In the genomic region with DNA sequence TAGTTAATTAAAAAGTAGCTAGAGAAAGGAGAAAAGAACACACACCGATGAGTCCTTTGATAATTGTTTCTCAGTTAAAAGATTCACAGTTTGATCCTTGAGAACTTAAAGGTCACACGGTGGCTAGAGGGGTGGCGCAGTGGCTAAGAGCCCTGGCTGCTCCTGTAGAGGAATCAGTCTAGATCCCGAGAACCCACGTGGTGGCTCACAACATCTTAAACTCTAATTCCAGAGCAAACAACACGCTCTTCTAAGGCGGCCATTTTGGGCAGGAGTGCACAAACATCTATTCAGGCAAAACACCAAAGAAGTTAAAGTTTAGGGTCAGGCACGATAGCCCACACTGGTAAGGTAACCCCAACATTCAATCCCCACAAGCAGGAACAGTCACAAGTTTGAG, we compare ENCODE assay signal across 18 mouse cellular contexts. TPM values are rescaled to one million over a fixed set of nuclear protein-coding genes. Genes with fewer than 3 reads are reported as not detected.
DNase-seq lines count a peak whose midpoint lies in the region; ATAC-seq and TF ChIP-seq lines count a peak whose summit lies in the region.
"Had no signal": no experiment of that assay in that cellular context is flagged by ENCODE, and none has a peak within 500 bp of the region (broad histone marks: within the 10 kb centered on the region; RNA-seq: fewer than 3 reads in every experiment).

No protein-coding gene starts in this region.

- H3K9me3 ChIP-seq in forebrain, embryonic 13.5 days (replicated peaks), result no peaks in the 10 kb centered on the region
- H3K9me3 ChIP-seq in forebrain, embryonic 15.5 days, result no peaks in the 10 kb centered on the region
- H3K9me3 ChIP-seq in hindbrain, embryonic 12.5 days (replicated peaks), result no peaks in the 10 kb centered on the region
- no peaks in the 10 kb centered on the region for H3K9me3 ChIP-seq in hindbrain, embryonic 11.5 days (ENCODE audit: control insufficient read depth, low read length)
- no peaks in the 10 kb centered on the region for H3K9me3 ChIP-seq in E14TG2a.4 (ENCODE audit: low read length)
- no peaks in the 10 kb centered on the region for H3K9me3 ChIP-seq in hindbrain, embryonic 14.5 days (ENCODE audit: control insufficient read depth, low read length)
- H3K9me3 ChIP-seq: embryonic facial prominence, embryonic 12.5 days; forebrain, embryonic 12.5 days; liver, embryonic 12.5 days had no signal

- 0 out of 2 replicates have a peak, but pooled peaks cover under 1% of the 10 kb centered on the region for H3K27me3 ChIP-seq in forebrain, embryonic 13.5 days
- no peaks in the 10 kb centered on the region for H3K27me3 ChIP-seq in forebrain, embryonic 15.5 days
- H3K27me3 ChIP-seq in hindbrain, embryonic 12.5 days, result peaks cover under 1% of the 10 kb centered on the region; the same call in 1 of the 2 replicates
- H3K27me3 ChIP-seq in hindbrain, embryonic 11.5 days (ENCODE audit: control insufficient read depth, insufficient read depth, low read length), result no peaks in the 10 kb centered on the region; the same call in 1 of the 2 replicates
- no peaks in the 10 kb centered on the region for H3K27me3 ChIP-seq in E14TG2a.4 (ENCODE audit: insufficient read depth, low read length)
- no peaks in the 10 kb centered on the region for H3K27me3 ChIP-seq in hindbrain, embryonic 14.5 days (ENCODE audit: control insufficient read depth, insufficient read depth, low read length)
- H3K27me3 ChIP-seq: embryonic facial prominence, embryonic 12.5 days had no signal

- WGBS in forebrain, embryonic 13.5 days, result 62% methylated on average over 8 of the region's 8 CpGs
- WGBS in forebrain, embryonic 15.5 days, result 63% methylated on average over 8 of the region's 8 CpGs
- 75% methylated on average over 8 of the region's 8 CpGs for WGBS in hindbrain, embryonic 12.5 days
- 80% methylated on average over 8 of the region's 8 CpGs for WGBS in hindbrain, embryonic 11.5 days
- WGBS in hindbrain, embryonic 14.5 days, result 79% methylated on average over 8 of the region's 8 CpGs

- TF ChIP-seq CTCF in E14TG2a.4 (conservative IDR thresholded peaks at IDR 0.05; ENCODE audit: low read length), result no peak

- H3K9ac ChIP-seq in forebrain, embryonic 13.5 days, result no peak overlapping the region
- H3K9ac ChIP-seq in forebrain, embryonic 15.5 days (replicated peaks), result no peak overlapping the region
- H3K9ac ChIP-seq in hindbrain, embryonic 12.5 days, result no peak overlapping the region
- H3K9ac ChIP-seq in hindbrain, embryonic 11.5 days (ENCODE audit: low read depth, low read length), result no peak overlapping the region
- H3K9ac ChIP-seq in hindbrain, embryonic 14.5 days, result no peak overlapping the region
- H3K9ac ChIP-seq: embryonic facial prominence, embryonic 12.5 days; forebrain, embryonic 12.5 days; liver, embryonic 12.5 days had no signal

- no peak for ATAC-seq in forebrain, embryonic 13.5 days
- no peak for ATAC-seq in forebrain, embryonic 15.5 days (replicated peaks)
- ATAC-seq in hindbrain, embryonic 12.5 days (ENCODE audit: low FRiP score), result no peak
- ATAC-seq in hindbrain, embryonic 11.5 days (ENCODE audit: low FRiP score), result no peak
- no peak for ATAC-seq in hindbrain, embryonic 14.5 days (ENCODE audit: low FRiP score)
- no peak for ATAC-seq in granulocyte monocyte progenitor cell, adult 5-6 weeks (replicated peaks; ENCODE audit: poor library complexity, severe bottlenecking)
- ATAC-seq: liver, embryonic 12.5 days had no signal

- peaks cover 41% of the 10 kb centered on the region for H3K36me3 ChIP-seq in forebrain, embryonic 13.5 days (ENCODE audit: poor library complexity, severe bottlenecking)
- H3K36me3 ChIP-seq in forebrain, embryonic 15.5 days, result peaks cover 15% of the 10 kb centered on the region
- peaks cover 27% of the 10 kb centered on the region for H3K36me3 ChIP-seq in hindbrain, embryonic 12.5 days
- H3K36me3 ChIP-seq in hindbrain, embryonic 11.5 days (ENCODE audit: control insufficient read depth, insufficient read depth, low read length), result no peaks in the 10 kb centered on the region
- H3K36me3 ChIP-seq in E14TG2a.4 (ENCODE audit: insufficient read depth, low read length), result peaks cover 72% of the 10 kb centered on the region
- peaks cover 37% of the 10 kb centered on the region for H3K36me3 ChIP-seq in hindbrain, embryonic 14.5 days (replicated peaks; ENCODE audit: control insufficient read depth, insufficient read depth)
- H3K36me3 ChIP-seq: liver, embryonic 12.5 days had no signal

- H3K4me3 ChIP-seq in forebrain, embryonic 13.5 days, result no peak overlapping the region
- H3K4me3 ChIP-seq in forebrain, embryonic 15.5 days, result no peak overlapping the region
- no peak overlapping the region for H3K4me3 ChIP-seq in hindbrain, embryonic 12.5 days
- no peak overlapping the region for H3K4me3 ChIP-seq in hindbrain, embryonic 11.5 days (ENCODE audit: low read depth, low read length)
- H3K4me3 ChIP-seq in E14TG2a.4 (replicated peaks; ENCODE audit: low read length), result peak overlapping the region; percentile 39
- H3K4me3 ChIP-seq in hindbrain, embryonic 14.5 days (replicated peaks; ENCODE audit: low read length), result no peak overlapping the region
- H3K4me3 ChIP-seq: embryonic facial prominence, embryonic 12.5 days; forebrain, embryonic 12.5 days; liver, embryonic 12.5 days had no signal

- DNase-seq in hindbrain, embryonic 11.5 days (ENCODE audit: low spot score), result no peak
- no peak for DNase-seq in hindbrain, embryonic 14.5 days (ENCODE audit: low spot score)
- no peak for DNase-seq in cerebellum, adult 9-10 months
- DNase-seq: adrenal gland, postnatal 14 days; cerebellum, postnatal 10 days; gastrocnemius, postnatal 14 days; heart, postnatal 36 days; lung, postnatal 10 days; thymus, adult 18-20 months had no signal

- H3K4me2 ChIP-seq in forebrain, embryonic 13.5 days, result peak overlapping the region; percentile 22; the same call in 1 of the 2 replicates
- H3K4me2 ChIP-seq in forebrain, embryonic 15.5 days (replicated peaks), result no peak overlapping the region
- H3K4me2 ChIP-seq in hindbrain, embryonic 12.5 days (replicated peaks), result 0 out of 2 replicates have a peak overlapping the region, but pooled peaks have one; percentile 16
- no peak overlapping the region for H3K4me2 ChIP-seq in hindbrain, embryonic 11.5 days (replicated peaks; ENCODE audit: low read depth, low read length)
- 0 out of 2 replicates have a peak overlapping the region, but pooled peaks have one; percentile 10 for H3K4me2 ChIP-seq in hindbrain, embryonic 14.5 days (replicated peaks)
- H3K4me2 ChIP-seq: embryonic facial prominence, embryonic 12.5 days; liver, embryonic 12.5 days had no signal

- H3K4me1 ChIP-seq in forebrain, embryonic 13.5 days, result peaks cover 36% of the 10 kb centered on the region
- peaks cover 36% of the 10 kb centered on the region for H3K4me1 ChIP-seq in forebrain, embryonic 15.5 days
- peaks cover 27% of the 10 kb centered on the region for H3K4me1 ChIP-seq in hindbrain, embryonic 12.5 days
- 0 out of 2 replicates have a peak, but pooled peaks cover 3% of the 10 kb centered on the region for H3K4me1 ChIP-seq in hindbrain, embryonic 11.5 days (replicated peaks; ENCODE audit: control insufficient read depth, insufficient read depth, low read length)
- peaks cover 63% of the 10 kb centered on the region for H3K4me1 ChIP-seq in E14TG2a.4 (replicated peaks; ENCODE audit: low read depth, low read length)
- H3K4me1 ChIP-seq in hindbrain, embryonic 14.5 days (replicated peaks; ENCODE audit: control insufficient read depth, insufficient read depth, low read length), result peaks cover 20% of the 10 kb centered on the region

- no peak overlapping the region for H3K27ac ChIP-seq in forebrain, embryonic 13.5 days
- no peak overlapping the region for H3K27ac ChIP-seq in forebrain, embryonic 15.5 days (replicated peaks)
- H3K27ac ChIP-seq in hindbrain, embryonic 12.5 days, result no peak overlapping the region
- H3K27ac ChIP-seq in hindbrain, embryonic 11.5 days (ENCODE audit: low read depth, low read length), result no peak overlapping the region
- H3K27ac ChIP-seq in hindbrain, embryonic 14.5 days, result no peak overlapping the region
- H3K27ac ChIP-seq: embryonic facial prominence, embryonic 12.5 days; forebrain, embryonic 12.5 days; liver, embryonic 12.5 days had no signal

RNA-seq across cellular contexts. Expression of gene Ldhb, which starts 4.2 kb away (rescaled TPM):
- polyA plus RNA-seq in forebrain, embryonic 13.5 days (2015; fragmentation: Nextera tagmentation; extraction: Ambion mirVana), result 493 and 531 TPM in 2 replicates
- 488 and 489 TPM in 2 replicates for polyA plus RNA-seq in forebrain, embryonic 15.5 days (2015; fragmentation: Nextera tagmentation; extraction: Ambion mirVana)
- 385 and 413 TPM in 2 replicates for polyA plus RNA-seq in hindbrain, embryonic 12.5 days (2016; fragmentation: Nextera tagmentation; extraction: Ambion mirVana)
- 388 and 406 TPM in 2 replicates for polyA plus RNA-seq in hindbrain, embryonic 11.5 days (2014; fragmentation: Nextera tagmentation; extraction: Ambion mirVana)
- polyA plus RNA-seq in hindbrain, embryonic 14.5 days (2014; fragmentation: Nextera tagmentation; extraction: Ambion mirVana), result 483 and 499 TPM in 2 replicates
- total RNA-seq in granulocyte monocyte progenitor cell, adult 5-6 weeks (2014; fragmentation: Nextera tagmentation), result 64.1 and 67.3 TPM in 2 replicates
- total RNA-seq in granulocyte monocyte progenitor cell, adult 5-6 weeks (2017), result 41.2 and 42.4 TPM in 2 replicates

RNA-seq across cellular contexts. Expression of gene Gys2, which starts 30.7 kb away (rescaled TPM):
- 0.09 TPM in 1 of 2 replicates, not detected in the other for polyA plus RNA-seq in forebrain, embryonic 13.5 days (2015; fragmentation: Nextera tagmentation; extraction: Ambion mirVana)
- polyA plus RNA-seq in forebrain, embryonic 15.5 days (2015; fragmentation: Nextera tagmentation; extraction: Ambion mirVana), result not detected in 2 replicates
- 0.50 TPM in 1 of 2 replicates, not detected in the other for polyA plus RNA-seq in hindbrain, embryonic 12.5 days (2016; fragmentation: Nextera tagmentation; extraction: Ambion mirVana)
- polyA plus RNA-seq in hindbrain, embryonic 11.5 days (2014; fragmentation: Nextera tagmentation; extraction: Ambion mirVana), result 0.46 TPM in 1 of 2 replicates, not detected in the other
- polyA plus RNA-seq in hindbrain, embryonic 14.5 days (2014; fragmentation: Nextera tagmentation; extraction: Ambion mirVana), result 0.07 TPM in 1 of 2 replicates, not detected in the other
- total RNA-seq in granulocyte monocyte progenitor cell, adult 5-6 weeks (2014; fragmentation: Nextera tagmentation), result not detected in 2 replicates
- not detected in 2 replicates for total RNA-seq in granulocyte monocyte progenitor cell, adult 5-6 weeks (2017)
- total RNA-seq: left cerebral cortex, adult 8-10 months had no signal
- polyA plus RNA-seq: embryonic facial prominence, embryonic 12.5 days; forebrain, embryonic 12.5 days had no signal

Comparison
In these comparisons a context has a peak if more than half of its experiments do, and no peak if none do; other contexts are left out.
1. H3K4me2 ChIP-seq: peak in forebrain, embryonic 13.5 days (single experiment), hindbrain, embryonic 12.5 days (single experiment) and hindbrain, embryonic 14.5 days (single experiment); none in forebrain, embryonic 15.5 days (single experiment) and hindbrain, embryonic 11.5 days (single experiment).